Mouse (Mus musculus): ENCODE data around the gene Tmem213.

The Tmem213 gene

DNA sequence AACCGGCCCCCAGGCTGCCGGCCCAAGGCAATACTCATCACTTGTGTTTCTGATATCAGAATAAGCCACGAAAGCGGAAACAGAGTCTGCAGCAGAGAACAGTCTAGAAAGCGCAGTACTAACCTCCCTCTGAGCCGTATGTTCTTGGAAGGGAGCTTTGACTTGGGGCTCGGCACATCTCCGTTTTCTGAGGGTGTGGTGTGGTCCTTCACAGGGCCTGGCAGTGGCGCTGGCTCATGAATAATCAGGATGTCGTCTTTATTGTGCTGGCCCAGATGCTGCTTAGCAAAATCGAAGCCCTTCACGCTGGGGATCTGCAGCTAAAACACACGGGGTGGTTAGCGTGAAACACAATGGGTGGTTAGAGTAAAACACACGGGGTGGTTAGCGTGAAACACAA is 48.9 kb downstream of the Tmem213 start:
- DNase-seq (ENCODE audit: low spot score): no peak

GRCm38 (mm10) chr6:38159576-38159975 is 50.5 kb downstream of the Tmem213 start:
- DNase-seq (ENCODE audit: low spot score): no peak

DNA sequence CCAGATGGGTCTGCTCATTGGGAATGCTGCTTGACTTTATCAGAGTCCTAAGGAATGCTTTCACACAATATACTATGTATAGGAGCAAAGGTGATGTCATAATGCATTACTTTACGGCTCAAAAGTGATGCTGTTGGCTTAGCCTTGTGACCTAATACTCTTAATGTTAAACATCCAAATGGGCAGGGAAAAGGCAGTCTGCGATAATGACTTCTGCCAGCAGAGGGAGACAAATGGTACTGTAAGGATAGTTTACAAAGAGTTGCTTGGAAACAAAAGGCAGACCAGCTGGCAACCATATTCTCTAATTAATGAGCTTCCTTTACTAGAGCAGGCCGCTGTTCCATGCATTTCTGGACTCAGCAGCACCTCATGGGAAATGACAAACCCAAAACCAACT is 51.0 kb downstream of the Tmem213 start:
- DNase-seq (ENCODE audit: low spot score): peak; percentile 94

- no peak for DNase-seq (ENCODE audit: low spot score)
These were observed 51.5 kb downstream of the Tmem213 start for GRCm38 (mm10) chr6:38160556-38160955.

DNA sequence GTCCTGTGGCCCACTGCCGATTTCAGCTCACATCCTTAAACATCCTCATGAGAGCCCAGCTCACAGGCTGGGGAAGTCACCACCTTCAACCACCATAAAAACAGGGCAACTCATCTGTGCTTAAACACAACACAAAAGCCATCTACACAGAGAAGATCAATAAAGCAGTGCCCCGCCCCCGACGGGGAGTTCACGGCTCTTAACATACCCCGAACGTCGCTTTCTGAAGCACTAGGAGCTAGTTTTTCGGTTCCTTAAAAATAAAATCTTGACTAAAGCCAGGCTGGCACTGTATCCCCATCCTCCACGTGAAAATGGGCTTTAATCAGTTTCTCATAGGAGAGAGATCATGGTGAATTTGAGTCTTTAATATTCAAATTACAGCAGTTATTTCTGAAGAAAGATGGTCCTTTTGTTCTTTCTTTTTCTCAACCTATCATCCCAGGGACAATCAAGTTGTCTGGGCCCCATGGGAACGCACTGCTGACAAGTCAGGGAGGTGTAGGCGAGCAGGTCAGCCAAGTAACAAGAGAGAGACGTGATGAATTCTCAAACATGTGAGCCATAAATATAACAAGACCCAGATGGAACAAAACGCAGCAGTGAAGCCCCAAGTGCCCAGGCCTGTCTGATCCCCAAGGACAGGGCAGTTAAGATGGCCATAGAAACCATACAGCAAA is 53.9 kb downstream of the Tmem213 start:
- DNase-seq (ENCODE audit: low spot score): no peak

DNA sequence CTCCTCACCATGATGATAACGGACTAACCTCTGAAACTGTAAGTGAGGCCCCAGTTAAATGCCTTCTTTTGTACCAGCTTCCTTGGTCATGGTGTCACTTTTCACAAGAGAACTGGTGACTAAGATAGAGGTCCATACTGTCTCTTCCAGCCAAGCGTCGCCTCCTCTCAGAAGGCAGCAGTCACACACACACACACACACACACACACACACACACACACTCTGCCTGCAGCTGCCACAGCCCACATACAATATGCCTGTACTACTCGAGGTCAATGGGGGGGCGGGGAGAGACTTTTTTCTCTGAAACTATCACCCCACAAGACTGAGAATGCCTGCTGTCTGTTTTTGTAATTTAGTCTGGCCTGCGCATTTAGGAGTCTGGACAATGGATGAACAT is 55.6 kb downstream of the Tmem213 start:
- DNase-seq (ENCODE audit: low spot score): no peak

- DNase-seq (ENCODE audit: low spot score): no peak
These were observed 56.3 kb downstream of the Tmem213 start for GRCm38 (mm10) chr6:38165385-38165784.
